Mouse (Mus musculus) myocyte (in vitro differentiated cells): ENCODE measurements around the gene Crym. TPM values are rescaled to one million over a fixed set of nuclear protein-coding genes. Genes with fewer than 3 reads are reported as not detected.

Source experiments
- H3K27me3 ChIP-seq: one replicate; pipeline ENCODE4 v1.6.1; 2011; ENCODE audit not compliant: control insufficient read depth, insufficient read depth, insufficient read length
- H3K36me3 ChIP-seq: one replicate; pipeline ENCODE4 v1.6.1; 2011; ENCODE audit not compliant: control insufficient read depth, insufficient read depth
- H3K4me2 ChIP-seq: one replicate; pipeline ENCODE4 v1.6.1; 2011; ENCODE audit warnings: low read depth, control low read depth
- H3K4me3 ChIP-seq: one replicate; pipeline ENCODE4 v1.5.1; 2011; ENCODE audit warnings: mild to moderate bottlenecking, control low read depth, moderate library complexity
- H3K79me2 ChIP-seq: one replicate; pipeline ENCODE4 v1.6.1; 2011; ENCODE audit not compliant: control insufficient read depth, insufficient read depth
- H3ac ChIP-seq: one replicate; pipeline ENCODE4 v1.6.1; 2011; ENCODE audit not compliant: control insufficient read depth, insufficient read length
- CEBPB ChIP-seq: IDR thresholded peaks from 2 replicates; pipeline ENCODE4 v1.6.1; 2011; ENCODE audit warnings: mild to moderate bottlenecking, moderate library complexity; ENCODE audit not compliant: poor library complexity, insufficient read depth, severe bottlenecking
- E2F4 ChIP-seq: IDR thresholded peaks from one replicate; pipeline ENCODE4 v1.6.1; 2011; ENCODE audit warnings: mild to moderate bottlenecking, control low read depth, moderate library complexity; ENCODE audit not compliant: insufficient read depth
- MAX ChIP-seq: IDR thresholded peaks from one replicate; pipeline ENCODE4 v1.6.1; 2011; ENCODE audit warnings: low read depth, mild to moderate bottlenecking, control low read depth
- MYOD1 ChIP-seq, 3 experiments: IDR thresholded peaks; one replicate each; pipeline ENCODE4 v1.6.1; 2011; ENCODE audit warnings: control low read depth in 2 of 3, low read depth in 2 of 3, mild to moderate bottlenecking in 2 of 3, moderate library complexity in 1 of 3; ENCODE audit not compliant: insufficient read length in 2 of 3, control insufficient read depth in 1 of 3
- MYOG ChIP-seq, 3 experiments: IDR thresholded peaks; one replicate each; pipeline ENCODE4 v1.6.1; 2011; ENCODE audit warnings: control low read depth in 2 of 3, low read depth in 2 of 3, mild to moderate bottlenecking in 2 of 3; ENCODE audit not compliant: insufficient read length in 2 of 3, control insufficient read depth in 1 of 3, insufficient read depth in 1 of 3
- POLR2A ChIP-seq: IDR thresholded peaks from one replicate; pipeline ENCODE4 v1.6.1; 2011; ENCODE audit warnings: low read depth, mild to moderate bottlenecking, control low read depth, moderate library complexity; ENCODE audit not compliant: insufficient read length
- POLR2AphosphoS2 ChIP-seq: IDR thresholded peaks from one replicate; pipeline ENCODE4 v1.6.1; 2011; ENCODE audit warnings: low read depth, control low read depth; ENCODE audit not compliant: insufficient read length
- REST ChIP-seq: IDR thresholded peaks from one replicate; pipeline ENCODE4 v1.6.1; 2011; ENCODE audit warnings: mild to moderate bottlenecking, control low read depth, moderate library complexity; ENCODE audit not compliant: insufficient read depth, insufficient read length
- SRF ChIP-seq: IDR thresholded peaks from one replicate; pipeline ENCODE4 v1.6.1; 2011; ENCODE audit warnings: low read depth; ENCODE audit not compliant: control insufficient read depth, insufficient read length
- TCF12 ChIP-seq: IDR thresholded peaks from one replicate; pipeline ENCODE4 v1.6.1; 2011; ENCODE audit warnings: mild to moderate bottlenecking, control low read depth; ENCODE audit not compliant: poor library complexity, insufficient read depth, severe bottlenecking
- TCF3 ChIP-seq: IDR thresholded peaks from one replicate; pipeline ENCODE4 v1.6.1; 2011; ENCODE audit warnings: low read depth, control low read depth; ENCODE audit not compliant: insufficient read length
- USF1 ChIP-seq: IDR thresholded peaks from one replicate; pipeline ENCODE4 v1.6.1; 2011; ENCODE audit warnings: low read depth, mild to moderate bottlenecking, control low read depth, moderate library complexity
- polyA plus RNA-seq: library from polyadenylated mRNA; unstranded; fragments of >200 nt; fragmentation: generic; extraction: Trizol; gene quantifications from one replicate; pipeline ENCODE4 v1.2.1, GENCODE M21; 2012; ENCODE audit warnings: missing spikeins

Gene Crym
- polyA plus RNA-seq, 1 experiment: 9.8 TPM

DNA sequence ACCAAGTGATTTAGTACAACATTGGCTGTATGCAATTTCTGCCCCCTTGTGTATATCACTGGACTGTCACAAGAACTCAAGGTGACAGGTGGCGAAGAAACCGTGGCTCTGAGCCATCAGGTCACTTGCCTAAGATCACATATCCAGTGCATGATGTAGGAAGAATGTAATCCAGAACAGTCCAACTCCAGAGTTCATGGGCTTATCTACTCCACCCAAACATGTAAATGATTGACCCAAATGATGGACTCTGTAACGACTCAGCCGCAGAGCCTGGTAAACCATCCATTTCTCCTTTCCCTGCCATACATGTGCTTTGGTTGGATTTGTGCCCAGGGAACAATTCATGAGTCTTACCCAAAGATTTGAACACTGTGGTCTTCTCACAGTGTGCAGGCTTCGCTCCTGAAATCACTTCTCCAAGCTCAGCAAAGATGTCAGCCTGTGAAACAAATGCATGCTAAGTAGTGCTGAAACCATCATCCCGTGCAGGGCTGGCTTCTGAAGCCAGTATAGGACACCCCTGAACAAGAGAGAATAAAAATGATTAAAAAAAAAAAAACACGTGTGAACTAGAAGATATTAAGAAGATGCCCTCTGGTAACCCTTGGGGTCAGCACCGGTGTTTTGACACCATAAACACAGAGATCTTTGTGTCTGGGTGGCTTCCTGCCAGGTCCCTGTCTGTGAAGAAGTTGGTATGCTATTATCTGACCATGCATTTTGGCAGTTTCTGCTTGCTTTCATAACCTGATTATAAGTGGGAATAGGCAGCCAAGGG lies 12.4 kb downstream of the Crym start:
- Histone ChIP-seq H3K4me3 (no peak overlapping the region), H3K79me2 (no peaks in the 10 kb centered on the region), H3K36me3 (no peaks in the 10 kb centered on the region), H3K27me3 (no peaks in the 10 kb centered on the region), H3ac (no peak overlapping the region), H3K4me2 (no peak overlapping the region)
- TF ChIP-seq MYOD1 (IDR thresholded peaks at IDR 0.05; ENCODE audit: control insufficient read depth in 1 of 3, insufficient read length in 2 of 3, low read depth in 2 of 3): no peak
- no peak for TF ChIP-seq POLR2AphosphoS2
- TF ChIP-seq E2F4: no peak
- no peak for TF ChIP-seq TCF3
- TF ChIP-seq POLR2A: no peak
- TF ChIP-seq CEBPB: no peak
- no peak for TF ChIP-seq TCF12
- no peak for TF ChIP-seq MAX
- no peak for TF ChIP-seq REST
- no peak for TF ChIP-seq SRF
- no peak for TF ChIP-seq USF1
- no peak for TF ChIP-seq MYOG (IDR thresholded peaks at IDR 0.05; ENCODE audit: control insufficient read depth in 1 of 3, insufficient read depth in 1 of 3, insufficient read length in 2 of 3, low read depth in 2 of 3)

DNA sequence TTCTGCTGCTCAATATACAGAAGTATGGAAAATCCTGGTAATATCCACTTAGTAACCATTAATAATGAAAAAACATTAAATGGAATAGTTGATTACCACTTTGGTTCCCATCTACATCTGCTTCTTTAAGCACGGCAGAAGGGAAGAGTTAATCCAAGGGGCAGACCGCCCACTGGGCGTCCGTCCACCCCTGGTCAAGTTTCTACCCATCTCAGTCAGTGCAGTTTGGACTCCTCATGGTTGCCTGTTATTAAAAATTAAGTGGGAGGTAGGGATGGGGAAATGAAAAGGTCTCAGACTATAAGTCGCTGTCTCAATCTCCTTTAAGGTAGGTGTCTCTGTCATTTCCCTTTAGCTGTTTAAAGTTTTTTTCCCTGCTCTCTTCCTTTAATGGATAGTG lies 13.0 kb downstream of the Crym start:
- Histone ChIP-seq H3K4me3 (no peak overlapping the region), H3K27me3 (no peaks in the 10 kb centered on the region), H3ac (no peak overlapping the region), H3K79me2 (no peaks in the 10 kb centered on the region), H3K4me2 (no peak overlapping the region), H3K36me3 (no peaks in the 10 kb centered on the region)
- TF ChIP-seq MYOG (IDR thresholded peaks at IDR 0.05; ENCODE audit: control insufficient read depth in 1 of 3, insufficient read depth in 1 of 3, insufficient read length in 2 of 3, low read depth in 2 of 3) (no peak), E2F4 (no peak), MAX (no peak), REST (no peak), POLR2A (no peak), USF1 (no peak), TCF3 (no peak), CEBPB (no peak), MYOD1 (IDR thresholded peaks at IDR 0.05; ENCODE audit: control insufficient read depth in 1 of 3, insufficient read length in 2 of 3, low read depth in 2 of 3) (no peak), TCF12 (no peak), POLR2AphosphoS2 (no peak), SRF (no peak)

DNA sequence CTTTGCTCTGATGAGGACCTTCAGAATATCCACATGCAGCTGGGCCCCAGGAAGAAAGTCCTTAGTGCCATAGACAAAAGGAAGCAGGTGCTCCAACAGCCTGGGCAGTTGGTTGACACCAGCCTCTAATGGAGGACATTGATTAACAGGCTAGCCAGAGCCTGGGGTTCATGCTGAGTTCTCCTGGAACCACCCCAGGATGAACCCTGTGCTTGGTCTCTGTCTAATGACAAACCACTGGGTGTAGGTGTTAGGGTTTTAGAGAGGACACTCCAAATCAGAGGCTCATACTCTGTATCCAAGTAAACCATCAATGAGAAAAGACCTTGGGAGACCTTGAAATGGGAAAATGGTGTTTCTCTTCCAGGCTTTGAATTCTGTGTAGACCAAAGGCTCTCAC lies 19.0 kb downstream of the Crym start:
- Histone ChIP-seq H3K4me3 (no peak overlapping the region), H3ac (no peak overlapping the region), H3K36me3 (no peaks in the 10 kb centered on the region), H3K27me3 (no peaks in the 10 kb centered on the region), H3K4me2 (no peak overlapping the region), H3K79me2 (no peaks in the 10 kb centered on the region)
- TF ChIP-seq POLR2AphosphoS2 (no peak), REST (no peak), MYOD1 (IDR thresholded peaks at IDR 0.05; ENCODE audit: control insufficient read depth in 1 of 3, insufficient read length in 2 of 3, low read depth in 2 of 3) (no peak), CEBPB (no peak), TCF12 (no peak), MYOG (IDR thresholded peaks at IDR 0.05; ENCODE audit: control insufficient read depth in 1 of 3, insufficient read depth in 1 of 3, insufficient read length in 2 of 3, low read depth in 2 of 3) (no peak), E2F4 (no peak), TCF3 (no peak), POLR2A (no peak), USF1 (no peak), SRF (no peak), MAX (no peak)

DNA sequence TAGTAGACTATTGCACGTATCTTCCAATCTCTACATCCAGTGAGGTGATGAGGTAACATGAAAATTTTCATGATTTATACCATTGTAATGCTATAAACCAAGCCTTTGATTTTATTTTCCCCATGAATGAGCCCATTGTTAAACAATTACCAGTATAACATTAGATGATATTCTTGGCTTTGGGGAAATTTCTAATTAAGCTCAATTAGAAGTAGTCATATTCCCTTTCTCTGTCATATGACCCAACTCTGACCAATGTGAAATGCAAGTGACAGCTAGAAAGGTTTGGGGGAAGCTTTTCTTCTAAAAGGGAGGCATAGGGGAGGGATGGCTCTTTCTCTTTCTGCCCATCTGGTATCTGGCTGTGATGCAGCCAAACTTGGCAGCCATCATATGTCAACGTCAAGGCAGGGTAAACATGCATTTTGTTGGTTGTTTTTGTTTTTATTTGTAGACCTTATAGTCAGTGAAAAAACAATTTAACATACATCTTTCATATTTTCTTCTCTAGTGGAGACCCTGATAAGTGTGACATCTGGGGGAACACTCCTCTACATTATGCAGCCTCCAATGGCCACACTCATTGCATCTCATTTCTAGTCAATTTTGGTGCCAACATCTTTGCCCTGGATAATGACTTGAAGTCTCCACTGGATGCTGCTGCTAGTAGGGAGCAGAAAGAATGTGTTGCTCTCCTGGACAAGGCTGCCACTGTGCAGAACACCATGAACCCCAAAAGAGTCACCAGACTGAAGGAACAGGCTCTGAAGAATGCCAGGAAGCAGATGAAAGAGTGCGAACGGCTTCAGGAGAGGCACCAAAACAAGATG lies 20.3 kb downstream of the Crym start:
- TF ChIP-seq MAX (no peak), CEBPB (no peak), USF1 (no peak), MYOD1 (IDR thresholded peaks at IDR 0.05; ENCODE audit: control insufficient read depth in 1 of 3, insufficient read length in 2 of 3, low read depth in 2 of 3) (no peak), POLR2AphosphoS2 (no peak), MYOG (IDR thresholded peaks at IDR 0.05; ENCODE audit: control insufficient read depth in 1 of 3, insufficient read depth in 1 of 3, insufficient read length in 2 of 3, low read depth in 2 of 3) (no peak), E2F4 (no peak), REST (no peak)
- Histone ChIP-seq H3ac (no peak overlapping the region), H3K27me3 (no peaks in the 10 kb centered on the region), H3K4me2 (no peak overlapping the region), H3K79me2 (no peaks in the 10 kb centered on the region), H3K36me3 (no peaks in the 10 kb centered on the region), H3K4me3 (no peak overlapping the region)
